Mouse (Mus musculus): Measurements from ENCODE around the gene Ropn1l. TPM values are rescaled to one million over a fixed set of nuclear protein-coding genes. Genes with fewer than 3 reads are reported as not detected.
A peak's percentile ranks its signal among the peaks of the same experiment; 100 is the strongest.

Ropn1l gene
- total RNA-seq, 2 experiments from 2014 or later: not detected

DNA sequence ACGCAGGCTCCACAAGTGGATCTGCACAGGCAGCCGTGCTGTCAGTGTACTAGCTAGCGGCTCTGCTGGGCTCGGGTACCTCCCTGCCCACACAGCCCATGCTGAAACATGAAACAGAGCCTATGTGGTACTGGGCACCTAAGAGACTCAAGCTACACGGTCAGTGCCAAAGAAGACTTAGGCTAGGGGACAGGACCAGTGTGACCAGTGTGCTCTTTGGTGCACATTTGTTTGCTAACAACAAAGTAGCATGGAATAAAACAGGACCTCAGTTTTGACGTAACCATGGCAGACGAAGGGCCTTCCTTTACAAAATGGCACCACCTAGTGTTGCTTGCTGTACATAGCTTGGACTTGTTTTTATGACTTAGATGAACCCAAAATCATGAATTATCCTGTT is 6.4 kb downstream of the Ropn1l start:
- DNase-seq: no peak

DNA sequence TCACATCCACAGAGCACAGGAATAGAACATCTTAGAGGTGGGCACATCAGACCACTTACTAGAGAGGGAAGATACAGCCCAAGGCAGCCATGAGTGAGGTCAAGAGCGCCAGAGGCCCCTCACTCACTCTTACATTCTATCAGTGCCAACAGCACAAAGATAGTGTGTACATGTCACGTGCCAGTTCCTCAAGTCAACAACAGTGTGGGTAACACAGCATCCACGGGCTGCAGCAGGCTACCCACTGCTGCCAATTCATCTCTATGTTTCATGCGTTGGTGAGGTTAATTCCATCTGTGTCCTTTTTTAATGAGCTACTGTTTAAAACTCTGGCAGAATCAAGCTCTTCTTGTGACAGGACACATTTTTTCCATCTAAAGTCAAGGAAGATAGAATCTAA is 10.8 kb downstream of the Ropn1l start:
- no peak for DNase-seq

DNA sequence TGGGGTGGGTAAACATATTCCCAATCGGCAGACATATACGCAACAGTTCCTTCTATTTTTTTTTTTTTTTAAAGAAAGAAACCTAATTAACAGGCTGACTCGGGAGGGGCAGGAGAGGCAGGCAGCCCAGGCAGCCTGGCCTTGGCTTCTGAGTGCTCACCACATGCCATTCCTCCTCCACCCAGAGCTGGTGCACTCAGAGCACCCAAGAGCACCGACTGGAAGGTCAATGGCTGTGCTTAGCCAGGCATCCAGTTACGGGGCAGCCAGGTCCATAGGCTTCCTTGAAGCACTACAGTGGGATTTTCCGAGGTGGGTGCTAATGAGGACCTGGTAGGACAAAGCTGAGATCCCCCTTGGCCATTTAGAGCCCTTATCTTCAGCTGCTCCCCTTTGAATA is 11.5 kb downstream of the Ropn1l start:
- no peak for DNase-seq

DNA sequence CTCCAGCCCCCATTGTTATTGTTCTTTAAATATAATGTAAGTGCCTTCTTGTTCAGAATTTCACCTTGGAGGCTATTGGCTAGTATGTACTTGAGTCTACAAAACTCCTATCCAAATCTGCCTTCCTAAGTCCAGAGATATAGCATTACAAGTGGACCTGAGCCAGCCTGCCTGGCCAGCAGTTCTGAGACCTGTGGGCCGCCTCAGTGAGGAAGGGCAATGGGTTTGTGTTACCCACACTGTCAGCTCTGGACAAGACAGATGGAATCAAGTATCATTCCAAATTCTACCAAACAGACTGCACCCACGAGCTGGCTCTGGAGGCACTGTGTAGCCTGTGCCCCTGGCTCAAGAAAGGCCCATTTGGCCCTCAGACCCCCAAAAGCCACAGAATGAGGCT is 16.7 kb downstream of the Ropn1l start:
- peak; percentile 54 for DNase-seq

DNA sequence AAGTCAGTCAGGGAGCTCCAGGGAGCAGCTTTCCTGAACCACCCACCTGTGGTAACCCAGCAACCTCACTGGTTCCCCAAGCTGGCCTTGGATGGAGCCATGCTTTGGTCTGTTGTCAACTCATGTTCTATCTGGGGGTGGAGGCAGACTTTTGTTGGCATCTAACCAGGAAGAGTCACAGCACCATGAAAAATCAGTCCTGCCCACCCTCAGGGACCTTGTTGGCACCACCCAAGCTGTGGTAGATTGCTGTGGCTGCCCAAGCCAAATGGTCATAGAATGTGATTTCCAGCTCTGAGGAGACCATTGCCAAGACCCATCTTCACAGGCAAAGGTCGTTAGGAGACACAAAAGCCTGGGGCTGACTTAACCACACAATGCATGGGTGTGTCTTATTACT is 17.5 kb downstream of the Ropn1l start:
- no peak for DNase-seq

DNA sequence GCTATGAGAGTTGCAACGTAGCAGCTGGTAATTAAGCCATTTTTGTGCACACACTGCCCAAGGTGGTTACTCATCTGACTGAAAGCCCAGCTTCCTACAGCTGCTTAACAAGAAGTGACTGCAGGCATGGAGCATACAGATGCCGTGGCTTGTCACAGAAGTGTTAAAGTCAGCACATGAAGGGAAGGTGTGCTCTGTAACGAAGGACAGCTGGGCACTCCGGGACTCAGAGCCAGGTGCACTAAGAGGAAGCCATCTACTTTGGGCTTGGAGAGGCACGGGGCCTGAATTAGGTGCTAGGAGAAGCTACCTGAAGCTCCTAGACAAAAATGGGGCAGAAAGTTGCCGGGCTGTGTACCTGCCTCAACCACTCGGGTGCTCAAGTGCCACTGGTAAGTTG is 19.8 kb downstream of the Ropn1l start:
- no peak for DNase-seq

DNA sequence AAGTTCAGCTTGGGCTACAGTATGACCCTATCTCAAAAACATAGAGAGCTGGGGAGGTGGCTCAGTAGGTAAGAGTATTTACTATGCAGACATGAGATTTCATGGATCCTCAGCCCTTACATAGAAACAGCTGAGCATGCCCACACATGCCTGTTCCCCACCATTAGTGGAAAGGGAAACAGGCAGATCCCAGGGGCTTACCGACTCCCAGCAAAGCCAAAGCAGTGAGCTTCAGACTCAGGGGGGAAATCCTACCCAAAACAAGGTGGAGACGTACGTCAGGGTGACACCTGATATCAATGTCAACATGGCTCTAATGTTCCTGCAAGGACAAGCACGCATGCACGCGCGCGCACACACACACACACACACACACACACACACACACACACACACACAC is 21.7 kb downstream of the Ropn1l start:
- no peak for DNase-seq

DNA sequence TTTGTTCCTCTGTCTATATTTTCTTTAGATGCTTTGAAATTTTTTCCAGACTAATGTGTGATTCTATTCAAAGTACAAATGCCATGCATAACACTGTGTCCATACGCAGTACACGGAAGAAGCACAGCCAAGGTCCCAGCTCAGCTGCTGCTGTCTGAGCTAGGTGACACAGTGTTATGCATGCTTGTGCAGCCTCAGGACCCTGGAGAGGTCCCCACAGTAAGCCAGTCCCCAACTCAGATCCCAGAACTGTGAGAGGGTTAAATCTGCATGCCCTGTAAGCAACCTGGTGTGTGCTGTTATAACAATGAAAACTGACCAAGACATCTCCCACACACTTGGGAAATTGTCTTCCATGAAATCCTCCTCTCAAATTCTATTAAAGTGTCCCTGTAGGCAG is 23.5 kb downstream of the Ropn1l start:
- no peak for DNase-seq

DNA sequence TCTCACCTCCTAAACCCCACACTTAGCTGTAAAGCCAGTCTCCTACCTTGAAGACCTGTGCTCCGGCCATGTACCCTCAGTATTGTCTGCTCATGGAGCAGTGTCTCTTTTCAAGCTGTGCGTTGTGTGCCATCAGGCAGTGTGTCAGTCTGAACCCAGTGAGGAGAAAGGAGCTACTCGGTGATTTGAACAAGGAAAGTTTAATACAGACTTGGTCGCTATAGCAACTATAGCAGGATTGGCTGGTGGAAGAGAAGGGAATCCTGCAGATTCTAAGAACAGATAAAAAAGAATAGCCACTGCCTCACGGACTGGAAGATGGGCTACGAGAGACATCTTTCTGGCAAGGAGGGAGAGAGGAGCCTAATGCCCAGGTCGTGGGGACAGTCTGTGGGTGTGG is 24.1 kb downstream of the Ropn1l start:
- no peak for DNase-seq

DNA sequence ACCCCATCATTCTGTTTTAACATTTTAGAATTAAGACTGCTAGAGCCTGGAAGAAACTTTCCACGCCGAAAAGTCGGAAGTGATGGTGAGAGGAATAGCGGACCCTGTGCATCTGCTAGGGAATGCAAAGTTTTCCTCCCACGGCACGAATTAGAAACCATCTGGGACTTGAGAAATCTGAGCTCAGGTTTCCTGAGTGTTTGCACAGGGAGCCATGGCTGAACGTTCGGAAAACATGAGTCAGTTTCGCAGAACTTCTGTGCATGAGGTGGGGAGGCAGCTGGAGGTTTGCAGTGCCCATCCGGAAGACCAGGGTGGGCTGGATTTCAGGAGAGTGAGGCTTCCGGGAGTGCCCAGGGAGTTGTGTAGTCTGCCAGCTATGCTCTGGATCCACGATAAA is 25.0 kb downstream of the Ropn1l start:
- no peak for DNase-seq

DNA sequence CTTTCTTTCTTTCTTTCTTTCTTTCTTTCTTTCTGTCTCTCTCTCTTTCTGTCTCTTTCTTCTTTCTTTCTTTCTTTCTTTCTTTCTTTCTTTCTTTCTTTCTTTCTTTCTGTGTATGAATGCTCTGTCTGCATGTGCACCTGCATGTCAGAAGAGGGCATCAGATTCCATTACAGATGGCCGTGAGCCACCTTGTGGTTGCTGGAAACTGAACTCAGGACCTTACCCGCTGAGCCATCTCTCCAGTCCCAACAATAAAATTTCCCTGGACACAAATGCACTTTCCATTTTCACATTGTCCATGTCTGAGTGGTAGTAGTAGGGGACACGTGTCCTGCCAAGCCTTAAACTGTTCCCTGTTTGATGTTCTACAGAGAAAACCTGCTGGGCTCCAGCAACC is 26.1 kb downstream of the Ropn1l start:
- DNase-seq: no peak

DNA sequence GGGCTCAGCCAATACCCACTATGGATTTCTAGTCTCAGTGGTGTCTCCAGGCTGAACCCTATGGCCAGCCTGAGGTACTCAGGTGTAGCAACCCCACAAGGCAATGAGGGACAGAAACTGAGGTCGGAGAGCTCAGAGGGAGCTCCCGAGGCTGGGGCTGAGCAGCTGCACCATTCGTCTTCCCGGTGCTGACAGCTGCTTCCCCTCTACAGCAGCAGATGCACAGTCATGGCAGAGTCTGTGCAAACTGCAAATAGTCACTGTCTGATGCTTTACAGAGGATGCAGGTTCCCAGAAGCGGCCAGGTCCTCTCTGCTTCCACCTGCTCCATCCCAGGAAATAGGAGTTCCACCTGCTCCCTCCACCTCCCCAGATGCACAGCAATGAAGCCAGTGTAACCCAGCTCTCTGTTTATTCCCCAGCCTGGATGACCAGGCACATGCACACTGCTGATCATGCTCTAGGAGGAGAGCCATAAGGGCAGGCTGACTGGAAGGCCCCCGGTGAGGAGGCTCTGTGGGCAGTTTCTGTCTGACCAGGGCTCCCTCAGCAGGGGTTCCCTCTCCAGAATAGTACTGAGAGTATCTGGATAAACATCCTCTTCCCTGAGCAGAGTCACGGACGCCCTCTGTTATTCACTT is 27.4 kb downstream of the Ropn1l start:
- no peak for DNase-seq

DNA sequence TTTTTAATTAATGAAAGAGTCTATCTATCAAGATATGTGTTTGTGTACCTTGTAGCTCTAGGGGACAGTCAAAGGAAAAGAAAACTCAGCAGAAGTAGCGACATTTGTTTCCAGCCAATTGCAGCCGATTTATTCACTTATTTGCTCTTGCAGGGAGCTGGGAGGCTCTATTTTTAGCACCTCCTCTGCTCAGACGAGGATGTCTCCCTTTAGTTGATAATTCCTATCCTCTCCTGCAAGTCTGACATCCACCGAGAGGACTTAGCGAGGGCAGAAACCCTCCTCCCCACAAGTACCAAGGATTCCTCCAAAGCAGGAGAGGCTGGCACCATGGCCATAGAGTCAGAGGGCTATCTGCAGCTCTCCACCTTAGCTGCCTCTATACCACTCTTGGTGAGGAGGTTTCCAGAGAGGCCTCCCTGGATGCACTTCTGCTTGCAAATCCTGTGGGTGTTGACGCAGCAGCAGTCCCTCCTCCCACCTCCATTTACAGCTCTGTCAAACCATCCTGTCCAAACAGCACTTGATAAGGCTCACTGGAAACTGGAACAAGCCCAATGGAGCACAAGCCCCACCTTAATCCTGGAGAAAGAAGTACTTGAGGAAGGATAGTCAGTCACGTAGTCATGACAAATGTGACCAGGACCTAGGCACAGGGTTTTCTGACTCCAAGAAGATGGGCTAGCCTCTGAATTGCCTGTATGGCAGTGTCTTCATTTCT is 30.7 kb downstream of the Ropn1l start:
- no peak for DNase-seq

DNA sequence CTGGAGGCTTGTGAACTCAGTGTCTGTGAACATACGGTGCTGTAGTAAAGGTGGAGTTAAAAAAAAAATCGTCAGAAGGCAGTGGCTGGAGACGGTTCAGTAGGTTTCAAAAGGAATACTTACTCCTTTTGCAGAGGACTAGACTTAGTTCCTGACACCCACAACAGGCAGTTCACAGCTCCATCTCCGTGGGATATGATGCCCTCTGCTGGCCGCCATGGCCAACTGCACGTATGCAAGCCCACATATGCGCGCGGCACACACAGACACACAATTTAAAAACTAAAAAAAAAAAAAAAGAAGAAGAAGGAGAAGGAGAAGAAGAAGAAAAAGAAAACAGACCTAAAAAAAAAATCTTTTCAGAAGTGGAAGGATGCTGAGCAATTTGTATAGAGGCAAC is 34.5 kb downstream of the Ropn1l start:
- no peak for DNase-seq

DNA sequence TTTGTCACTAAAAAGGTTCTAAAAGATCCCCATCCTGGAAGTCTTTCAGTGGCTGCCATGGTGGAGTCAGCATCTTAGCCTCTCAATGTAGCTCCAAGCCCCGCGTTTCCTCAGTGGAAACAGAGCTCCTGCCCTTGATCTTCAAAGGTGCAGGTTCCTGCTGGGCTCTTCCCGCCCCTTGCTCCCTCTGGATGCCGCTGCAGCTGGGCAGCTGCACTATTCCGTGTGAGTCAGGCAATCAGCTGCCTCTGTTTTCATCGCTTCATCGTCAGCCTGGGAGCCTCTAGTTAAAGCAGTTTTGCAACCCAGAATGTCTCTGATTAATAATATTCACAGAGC is 34.9 kb downstream of the Ropn1l start:
- DNase-seq: no peak

DNA sequence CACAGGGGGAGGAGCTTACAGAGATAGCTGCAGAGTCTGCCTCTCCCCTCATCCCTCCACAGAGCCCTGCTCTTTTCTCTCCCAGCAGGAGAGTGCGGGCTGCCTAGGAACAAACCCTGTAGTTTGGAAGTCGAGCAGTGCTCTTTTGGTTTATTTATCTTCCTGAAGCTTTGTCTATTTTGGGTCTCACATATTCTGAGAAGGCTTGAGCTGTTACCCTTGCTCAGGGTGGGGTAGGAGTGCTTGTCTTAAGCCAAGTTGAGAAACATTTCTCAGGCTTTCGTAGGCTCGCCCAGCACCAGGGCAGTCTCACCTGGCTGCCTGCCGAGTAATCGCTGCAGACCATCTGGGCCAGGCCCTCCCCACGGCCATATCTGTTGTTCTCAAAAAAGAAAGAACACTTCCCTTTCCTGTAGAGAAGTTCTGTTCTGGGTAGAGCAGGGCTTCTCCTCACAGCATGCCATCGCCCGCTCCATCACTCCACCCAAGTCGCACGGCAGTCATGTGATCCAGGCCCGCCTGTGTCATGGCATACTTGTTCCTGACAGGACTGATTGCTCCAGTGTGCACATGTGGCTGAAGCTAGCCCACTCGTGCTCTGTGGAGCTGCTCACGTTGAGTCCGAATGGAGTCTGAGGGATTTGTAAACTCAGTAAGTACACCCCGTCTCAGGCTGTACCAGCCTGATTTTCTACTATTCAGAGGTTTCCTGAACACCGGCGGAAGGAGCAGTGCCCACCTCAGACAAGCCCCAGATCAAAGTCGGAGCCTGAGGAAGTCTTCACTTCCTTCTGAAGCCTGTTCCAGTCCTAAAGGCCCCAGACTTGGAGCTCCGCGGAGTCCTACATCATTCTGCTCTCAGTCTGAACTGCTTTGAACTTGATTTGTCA is 35.5 kb downstream of the Ropn1l start:
- DNase-seq: peak; percentile 20

DNA sequence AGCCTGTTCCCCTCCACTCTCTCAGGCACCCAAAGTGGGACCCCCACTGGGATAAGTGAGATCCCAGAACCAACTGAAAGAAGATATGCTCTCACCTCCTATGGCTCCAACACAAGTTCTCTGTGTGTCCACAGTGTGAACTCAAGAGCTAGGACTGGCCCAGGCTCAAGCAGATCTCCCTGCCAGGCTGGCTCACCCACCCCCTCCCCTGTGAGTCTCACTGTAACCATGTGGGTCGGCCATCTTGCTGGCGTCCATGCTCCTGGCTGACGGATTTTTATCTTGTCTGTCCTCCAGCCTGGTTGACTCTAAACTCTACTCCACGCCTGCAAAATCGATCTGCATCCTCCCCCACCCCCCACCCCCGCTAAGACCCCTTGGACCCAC is 36.1 kb downstream of the Ropn1l start:
- no peak for DNase-seq

DNA sequence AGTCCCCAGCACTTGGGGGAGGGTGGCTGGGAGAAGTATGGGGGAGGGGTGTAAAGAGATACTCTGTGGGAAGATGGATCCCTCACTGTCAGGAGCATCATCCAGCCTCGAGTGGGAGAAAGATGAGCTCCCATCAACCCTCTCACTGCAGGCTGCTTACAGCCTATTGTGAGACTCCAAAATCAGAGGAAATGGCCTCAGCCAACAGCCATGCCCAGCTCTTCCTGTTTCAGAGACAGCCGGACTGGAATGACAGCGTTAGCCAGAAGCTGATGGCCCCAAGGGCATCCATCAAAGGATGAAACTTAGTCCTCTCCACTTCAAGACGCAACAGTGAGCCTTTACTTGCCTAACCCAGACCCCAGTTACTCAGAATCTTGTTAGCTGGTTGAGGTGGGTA is 38.4 kb downstream of the Ropn1l start:
- no peak for DNase-seq

DNA sequence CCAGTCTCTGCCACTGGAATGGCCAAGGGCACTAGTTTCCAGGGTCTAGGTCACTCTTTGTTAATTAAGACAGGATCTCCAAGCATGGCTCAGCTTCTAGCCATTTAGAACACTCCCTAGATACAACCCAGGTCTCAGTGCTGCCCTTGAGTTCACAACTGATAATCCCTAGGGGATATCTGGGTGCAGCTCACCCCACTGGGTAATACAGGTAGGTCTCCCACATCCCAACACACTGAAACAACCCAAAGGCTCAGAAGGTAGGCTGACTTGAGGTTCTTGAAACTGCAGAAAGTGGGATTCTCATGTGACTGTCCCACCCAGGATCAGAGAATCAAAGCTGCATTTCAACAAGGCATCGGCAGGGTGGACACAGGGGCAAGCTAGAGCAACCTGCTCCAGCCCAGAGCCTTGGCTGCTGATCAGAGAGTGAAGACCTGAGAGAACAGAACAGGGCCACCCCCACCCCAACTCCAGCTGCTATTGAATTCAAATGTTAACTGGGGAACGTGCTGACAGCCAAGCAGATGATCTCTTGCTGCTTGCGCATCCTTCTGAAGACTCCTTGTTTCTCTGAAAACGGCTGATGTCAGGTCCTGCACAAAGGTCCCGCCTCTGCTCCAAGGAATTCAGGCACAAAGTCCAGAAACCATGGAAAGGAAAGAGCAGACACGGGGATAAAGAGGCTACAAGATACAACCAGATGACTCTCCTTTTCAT is 39.2 kb downstream of the Ropn1l start:
- no peak for DNase-seq

DNA sequence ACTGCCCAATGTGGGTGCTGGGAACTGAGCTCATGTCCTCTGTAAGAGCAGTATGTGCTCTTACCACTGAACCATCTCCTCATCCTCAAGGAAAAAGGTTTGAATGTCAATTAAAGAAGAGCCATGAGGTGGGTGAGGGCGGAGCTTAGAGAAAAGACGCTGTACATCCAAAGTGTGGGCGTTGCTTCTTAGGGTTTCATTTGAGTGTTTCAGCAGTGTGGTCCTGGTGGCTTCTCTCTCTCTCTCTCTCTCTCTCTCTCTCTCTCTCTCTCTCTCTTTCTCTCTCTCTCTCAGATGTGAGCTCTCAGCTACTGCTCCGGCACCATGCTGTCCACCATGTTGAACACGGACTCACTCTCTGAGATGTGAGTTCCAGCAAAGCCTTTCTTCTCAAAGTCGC is 39.9 kb downstream of the Ropn1l start:
- DNase-seq: no peak

DNA sequence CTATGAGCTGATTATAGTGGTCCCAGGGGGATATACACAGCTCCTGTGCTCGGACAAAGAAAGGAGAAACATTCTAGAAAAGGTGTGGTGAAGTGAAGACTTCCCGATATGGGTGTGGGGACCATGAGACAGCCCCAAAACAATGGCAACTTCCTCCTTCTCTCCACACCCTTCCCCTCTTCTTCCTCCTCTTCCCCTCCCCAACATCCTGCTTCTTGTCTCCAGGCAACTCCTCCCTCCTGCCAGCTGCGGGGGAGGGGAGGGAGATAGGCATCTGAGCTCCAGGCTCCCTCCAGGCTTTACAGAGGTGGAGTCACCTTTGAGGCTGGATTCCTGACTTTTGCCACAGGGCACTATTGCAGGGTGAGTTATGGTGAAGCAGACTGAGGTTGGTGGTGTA is 40.6 kb downstream of the Ropn1l start:
- DNase-seq: no peak

DNA sequence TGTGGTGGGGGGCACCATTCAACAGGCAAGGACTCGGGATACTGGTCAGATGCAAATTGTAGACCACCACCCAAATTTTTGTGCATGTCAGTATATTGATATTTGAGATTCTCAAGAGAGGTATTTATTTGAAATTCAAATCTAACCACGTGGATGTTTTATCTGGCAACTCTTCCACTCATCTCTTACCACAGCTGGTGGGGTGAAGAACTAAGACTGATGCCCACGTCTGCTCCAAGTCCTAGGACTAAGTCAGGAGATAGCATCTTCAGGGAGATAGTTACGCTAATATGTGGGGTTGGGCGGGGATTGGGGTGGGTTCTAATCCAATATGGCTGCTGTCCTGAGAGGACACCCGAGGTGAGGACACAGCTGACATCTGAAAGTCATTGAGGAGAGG is 41.1 kb downstream of the Ropn1l start:
- no peak for DNase-seq

DNA sequence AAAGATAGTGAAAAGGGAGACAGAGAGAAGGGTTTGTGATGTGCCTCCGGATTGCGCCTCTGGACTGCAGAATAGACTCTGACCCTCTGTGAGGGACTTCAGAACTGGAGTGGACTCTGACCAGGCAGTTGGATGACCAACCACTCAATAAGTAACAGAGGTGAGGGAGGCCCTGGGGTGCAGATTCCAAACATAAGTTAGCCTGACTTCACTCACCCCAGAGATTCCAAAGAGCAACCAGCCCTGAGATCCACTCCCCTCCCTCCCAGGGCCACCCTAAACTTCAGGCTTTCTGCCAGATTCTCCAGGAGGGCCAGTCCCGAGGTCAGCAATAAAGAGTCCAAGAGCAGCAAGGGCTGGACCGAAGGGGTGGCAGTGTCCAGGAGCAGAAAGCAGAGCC is 46.0 kb downstream of the Ropn1l start:
- DNase-seq: no peak

Data from gastrocnemius, postnatal 25 days (tissue).